Mouse (Mus musculus): ENCODE measurements around the gene Tnrc6b. TPM values are rescaled to one million over a fixed set of nuclear protein-coding genes. Genes with fewer than 3 reads are reported as not detected.

The Tnrc6b gene
- polyA plus RNA-seq, 2 experiments: 8.1 to 8.8 TPM

DNA sequence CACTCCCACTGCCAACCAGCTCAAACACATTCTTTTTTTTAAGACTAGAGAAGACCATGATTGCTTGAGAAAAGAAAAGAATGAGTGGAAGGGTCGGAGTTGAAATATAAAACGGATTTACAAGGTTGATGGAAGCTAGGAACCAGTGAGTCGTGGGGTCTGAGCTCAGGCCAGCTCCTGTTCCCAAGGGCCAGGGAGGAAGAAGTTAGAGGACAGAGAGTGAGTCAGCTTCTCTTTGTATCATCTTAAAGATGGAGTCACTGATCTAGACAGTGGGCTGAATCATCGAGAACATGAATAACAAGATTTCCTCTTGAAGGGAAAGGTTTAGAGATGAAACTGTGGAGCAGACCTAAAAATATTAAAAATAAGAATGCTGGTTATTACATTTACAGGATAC lies 51.5 kb downstream of the Tnrc6b start:
- H3K9me3 ChIP-seq (ENCODE audit: control insufficient read depth, low read length): no peaks in the 10 kb centered on the region
- H3K9ac ChIP-seq (replicated peaks): no peak overlapping the region; the same call in 1 of the 2 replicates
- peak overlapping the region; percentile 68 for H3K4me2 ChIP-seq (ENCODE audit: low read depth)
- H3K4me1 ChIP-seq (replicated peaks; ENCODE audit: control insufficient read depth in 2 of 2, insufficient read depth in 2 of 2, low read length in 1 of 2): peaks cover 45 to 52% of the 10 kb centered on the region in 2 experiments
- no peaks in the 10 kb centered on the region for H3K27me3 ChIP-seq (ENCODE audit: control insufficient read depth, insufficient read depth, low read length)
- peak overlapping the region; percentile 93 for H3K27ac ChIP-seq
- ATAC-seq (ENCODE audit: insufficient read depth) (no peak), DNase-seq (ENCODE audit: low read depth in 3 of 3, low spot score in 3 of 3) (no peak)
- no peaks in the 10 kb centered on the region for H3K36me3 ChIP-seq (replicated peaks; ENCODE audit: control insufficient read depth, insufficient read depth, low read depth)
- H3K4me3 ChIP-seq (ENCODE audit: insufficient read depth in 1 of 2, low read depth in 2 of 2, low read length in 2 of 2): peak overlapping the region in 1 of 2 experiments; percentile 5; a peak in 1 of 4 replicates
- no peak for TF ChIP-seq EP300 (IDR thresholded peaks at IDR 0.05; ENCODE audit: low read depth)
- TF ChIP-seq CTCF (IDR thresholded peaks at IDR 0.05; ENCODE audit: low read depth): no peak
- WGBS (ENCODE audit: insufficient replicate concordance): 74% methylated on average over 4 of the region's 4 CpGs

DNA sequence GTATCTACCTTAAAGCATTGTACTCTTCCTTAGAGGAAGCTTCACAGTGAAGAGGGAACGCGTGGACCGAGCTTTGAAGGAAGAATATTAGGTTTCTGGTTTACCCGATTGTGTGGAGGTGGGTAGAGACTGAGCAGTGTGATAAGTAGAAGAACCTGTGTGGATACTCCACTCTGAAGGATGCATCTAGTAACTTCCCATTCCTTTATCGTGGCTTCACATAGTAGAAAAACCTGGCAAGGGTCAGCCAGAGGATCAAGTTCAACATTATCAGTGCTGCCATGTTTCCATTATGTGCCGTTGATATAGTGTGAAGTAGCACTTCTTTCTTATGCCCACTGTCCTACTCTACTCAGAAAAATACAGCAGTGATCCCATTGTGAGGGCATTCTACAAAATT lies 53.6 kb downstream of the Tnrc6b start:
- Histone ChIP-seq H3K9me3 (ENCODE audit: control insufficient read depth, low read length) (no peaks in the 10 kb centered on the region), H3K9ac (replicated peaks) (no peak overlapping the region), H3K27ac (no peak overlapping the region), H3K4me1 (replicated peaks; ENCODE audit: control insufficient read depth in 2 of 2, insufficient read depth in 2 of 2, low read length in 1 of 2) (peaks cover 37 to 47% of the 10 kb centered on the region in 2 experiments), H3K27me3 (ENCODE audit: control insufficient read depth, insufficient read depth, low read length) (no peaks in the 10 kb centered on the region), H3K4me2 (ENCODE audit: low read depth) (no peak overlapping the region), H3K36me3 (replicated peaks; ENCODE audit: control insufficient read depth, insufficient read depth, low read depth) (no peaks in the 10 kb centered on the region), H3K4me3 (ENCODE audit: insufficient read depth in 1 of 2, low read depth in 2 of 2, low read length in 2 of 2) (no peak overlapping the region)
- TF ChIP-seq CTCF (IDR thresholded peaks at IDR 0.05; ENCODE audit: low read depth): no peak
- no peak for TF ChIP-seq EP300 (IDR thresholded peaks at IDR 0.05; ENCODE audit: low read depth)
- no peak for DNase-seq (ENCODE audit: low read depth in 3 of 3, low spot score in 3 of 3)
- 70% methylated on average over 6 of the region's 6 CpGs for WGBS (ENCODE audit: insufficient replicate concordance)
- no peak for ATAC-seq (ENCODE audit: insufficient read depth)

DNA sequence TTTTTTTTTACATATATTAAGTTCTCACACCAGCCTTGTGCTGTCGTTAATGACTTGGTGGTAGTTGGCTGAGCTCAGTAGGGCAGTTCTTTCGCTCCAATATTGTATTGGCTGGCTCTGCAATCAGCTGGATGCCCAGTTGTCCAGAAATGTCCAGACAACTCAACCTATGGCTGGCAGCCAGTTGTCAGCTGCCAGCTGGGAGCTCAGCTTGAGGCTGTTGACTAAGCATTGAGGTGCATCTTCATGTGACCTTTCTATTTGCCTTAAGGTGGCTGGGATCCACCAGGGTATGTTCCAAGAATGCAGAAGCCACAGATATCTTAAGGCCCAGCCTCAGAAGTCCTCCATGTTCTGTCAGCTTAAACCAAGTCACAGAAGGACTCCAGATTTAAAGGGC lies 54.3 kb downstream of the Tnrc6b start:
- Histone ChIP-seq H3K27me3 (ENCODE audit: control insufficient read depth, insufficient read depth, low read length) (no peaks in the 10 kb centered on the region), H3K4me1 (replicated peaks; ENCODE audit: control insufficient read depth in 2 of 2, insufficient read depth in 2 of 2, low read length in 1 of 2) (peaks cover 32 to 41% of the 10 kb centered on the region in 2 experiments)

DNA sequence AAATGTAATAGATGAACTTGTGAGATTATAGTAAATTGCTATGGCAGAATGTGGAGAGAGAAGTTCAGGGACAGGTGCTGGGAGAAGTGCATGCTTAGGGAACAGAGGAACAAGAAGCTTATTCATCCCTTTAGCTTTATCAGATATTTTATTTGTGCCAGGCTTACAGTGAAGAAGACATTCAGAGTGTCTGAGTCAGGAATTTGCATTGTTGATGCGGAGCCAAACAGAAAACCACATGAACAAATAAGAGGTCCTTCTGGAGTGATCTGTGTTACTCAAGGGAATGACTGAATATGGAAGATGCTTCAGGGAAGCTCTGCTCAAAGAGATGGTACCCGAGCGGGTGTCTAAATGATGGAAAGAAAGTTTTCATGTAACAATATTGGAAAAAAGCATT lies 57.1 kb downstream of the Tnrc6b start:
- H3K4me3 ChIP-seq (ENCODE audit: insufficient read depth in 1 of 2, low read depth in 2 of 2, low read length in 2 of 2): no peak overlapping the region
- H3K4me1 ChIP-seq (replicated peaks; ENCODE audit: control insufficient read depth in 2 of 2, insufficient read depth in 2 of 2, low read length in 1 of 2): peaks cover 14 to 24% of the 10 kb centered on the region in 2 experiments
- no peak for TF ChIP-seq CTCF (IDR thresholded peaks at IDR 0.05; ENCODE audit: low read depth)
- no peak for TF ChIP-seq EP300 (IDR thresholded peaks at IDR 0.05; ENCODE audit: low read depth)
- no peak for ATAC-seq (ENCODE audit: insufficient read depth)
- no peak overlapping the region for H3K9ac ChIP-seq (replicated peaks)
- no peaks in the 10 kb centered on the region for H3K27me3 ChIP-seq (ENCODE audit: control insufficient read depth, insufficient read depth, low read length)
- no peaks in the 10 kb centered on the region for H3K36me3 ChIP-seq (replicated peaks; ENCODE audit: control insufficient read depth, insufficient read depth, low read depth)
- 87% methylated on average over 3 of the region's 3 CpGs for WGBS (ENCODE audit: insufficient replicate concordance)
- no peak overlapping the region for H3K4me2 ChIP-seq (ENCODE audit: low read depth)
- no peak overlapping the region for H3K27ac ChIP-seq
- no peaks in the 10 kb centered on the region for H3K9me3 ChIP-seq (ENCODE audit: control insufficient read depth, low read length)
- DNase-seq (ENCODE audit: low read depth in 3 of 3, low spot score in 3 of 3): no peak

More for the DNA sequence above, 54.3 kb downstream of the Tnrc6b start:
- Histone ChIP-seq H3K9ac (replicated peaks) (no peak overlapping the region), H3K27ac (no peak overlapping the region; the same call in 1 of the 2 replicates), H3K36me3 (replicated peaks; ENCODE audit: control insufficient read depth, insufficient read depth, low read depth) (no peaks in the 10 kb centered on the region), H3K4me3 (ENCODE audit: insufficient read depth in 1 of 2, low read depth in 2 of 2, low read length in 2 of 2) (no peak overlapping the region), H3K4me2 (ENCODE audit: low read depth) (no peak overlapping the region), H3K9me3 (ENCODE audit: control insufficient read depth, low read length) (no peaks in the 10 kb centered on the region)
- ATAC-seq (ENCODE audit: insufficient read depth) (no peak), DNase-seq (ENCODE audit: low read depth in 3 of 3, low spot score in 3 of 3) (no peak)
- TF ChIP-seq EP300 (IDR thresholded peaks at IDR 0.05; ENCODE audit: low read depth) (no peak), CTCF (IDR thresholded peaks at IDR 0.05; ENCODE audit: low read depth) (no peak)
- 79% methylated on average over 2 of the region's 2 CpGs for WGBS (ENCODE audit: insufficient replicate concordance)

DNA sequence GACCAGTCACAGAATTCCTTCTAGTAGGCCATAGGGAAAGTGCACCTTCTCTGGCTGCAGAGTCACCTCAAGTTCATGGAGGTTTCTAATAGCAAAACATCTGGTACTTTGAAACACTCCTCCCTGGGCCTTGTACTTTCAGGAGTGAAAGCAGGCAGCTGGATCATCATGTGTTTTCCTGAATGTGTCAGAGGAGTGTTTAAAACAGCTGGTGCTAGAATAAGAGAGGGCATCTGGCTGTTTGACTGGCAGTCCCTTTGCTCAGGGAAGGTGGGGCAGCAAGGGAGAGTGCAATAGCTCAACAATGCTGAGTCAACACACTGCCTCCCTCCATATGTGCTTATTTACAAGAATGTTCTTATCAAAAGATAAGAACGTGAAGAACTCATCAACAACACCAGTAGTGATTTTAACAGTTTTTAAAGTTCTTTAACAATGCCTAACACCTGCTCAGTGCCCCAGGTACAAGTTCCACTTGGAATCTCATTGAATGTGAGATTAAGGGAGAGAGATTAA lies 60.9 kb downstream of the Tnrc6b start:
- no peak overlapping the region for H3K27ac ChIP-seq
- no peak overlapping the region for H3K4me2 ChIP-seq (ENCODE audit: low read depth)
- H3K4me1 ChIP-seq (replicated peaks; ENCODE audit: control insufficient read depth in 2 of 2, insufficient read depth in 2 of 2, low read length in 1 of 2): peaks cover 5 to 8% of the 10 kb centered on the region in 2 experiments
- DNase-seq (ENCODE audit: low read depth in 3 of 3, low spot score in 3 of 3): no peak
- H3K9ac ChIP-seq (replicated peaks): no peak overlapping the region
- H3K36me3 ChIP-seq (replicated peaks; ENCODE audit: control insufficient read depth, insufficient read depth, low read depth): no peaks in the 10 kb centered on the region
- TF ChIP-seq EP300 (IDR thresholded peaks at IDR 0.05; ENCODE audit: low read depth) (no peak), CTCF (IDR thresholded peaks at IDR 0.05; ENCODE audit: low read depth) (no peak)
- WGBS (ENCODE audit: insufficient replicate concordance): 3% methylated on average over 1 of the region's 1 CpGs
- H3K27me3 ChIP-seq (ENCODE audit: control insufficient read depth, insufficient read depth, low read length): no peaks in the 10 kb centered on the region
- ATAC-seq (ENCODE audit: insufficient read depth): 0 out of 2 replicates have a peak, but pooled peaks have one; percentile 37
- H3K9me3 ChIP-seq (ENCODE audit: control insufficient read depth, low read length): no peaks in the 10 kb centered on the region
- H3K4me3 ChIP-seq (ENCODE audit: insufficient read depth in 1 of 2, low read depth in 2 of 2, low read length in 2 of 2): no peak overlapping the region
